Mouse (Mus musculus): ENCODE results near the gene Rora. TPM values are rescaled to one million over a fixed set of nuclear protein-coding genes. Genes with fewer than 3 reads are reported as not detected.

The Rora gene
- polyA plus RNA-seq, 1 experiment, result 24.1 TPM

DNA sequence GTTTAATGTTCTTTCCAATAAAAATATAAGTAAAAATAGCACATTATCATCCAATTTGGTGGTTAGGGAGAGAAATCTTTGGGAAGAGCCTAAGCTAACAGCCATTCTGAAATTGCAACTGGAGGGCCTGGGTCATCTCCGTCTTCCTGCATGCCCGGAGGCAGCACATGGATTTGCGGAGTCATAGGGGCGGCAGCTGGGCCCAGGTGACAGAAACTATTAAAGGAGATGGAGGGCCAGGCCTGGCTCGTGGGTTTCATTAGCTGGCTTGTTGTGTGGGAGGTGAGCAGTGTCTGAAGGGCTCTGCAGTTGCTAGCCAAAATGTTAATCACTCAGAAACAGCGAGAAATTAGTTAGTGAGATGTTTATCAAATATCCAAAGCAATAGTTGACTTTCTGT lies 590.0 kb downstream of the Rora start:
- no peaks in the 10 kb centered on the region for H3K36me3 ChIP-seq (ENCODE audit: control insufficient read depth, insufficient read depth, low read length)
- H3K27me3 ChIP-seq (ENCODE audit: control insufficient read depth, insufficient read depth, low read length), result no peaks in the 10 kb centered on the region
- H3K4me1 ChIP-seq (ENCODE audit: control insufficient read depth, insufficient read depth, low read length), result peaks cover 2% of the 10 kb centered on the region; the same call in 1 of the 2 replicates
- no peak overlapping the region for H3K27ac ChIP-seq (ENCODE audit: control insufficient read depth, insufficient read depth, low read depth, low read length)
- no peak overlapping the region for H3K4me3 ChIP-seq (ENCODE audit: control insufficient read depth, low read depth, low read length)
- TF ChIP-seq CTCF (IDR thresholded peaks at IDR 0.05; ENCODE audit: control insufficient read depth, insufficient read depth, insufficient replicate concordance, low read depth, low read length) (no peak), POLR2A (IDR thresholded peaks at IDR 0.05; ENCODE audit: control insufficient read depth, low read depth, low read length) (no peak)

GRCm38 (mm10) chr9:69246225-69246624 lies 592.6 kb downstream of the Rora start:
- H3K27ac ChIP-seq (ENCODE audit: control insufficient read depth, insufficient read depth, low read depth, low read length), result no peak overlapping the region

DNA sequence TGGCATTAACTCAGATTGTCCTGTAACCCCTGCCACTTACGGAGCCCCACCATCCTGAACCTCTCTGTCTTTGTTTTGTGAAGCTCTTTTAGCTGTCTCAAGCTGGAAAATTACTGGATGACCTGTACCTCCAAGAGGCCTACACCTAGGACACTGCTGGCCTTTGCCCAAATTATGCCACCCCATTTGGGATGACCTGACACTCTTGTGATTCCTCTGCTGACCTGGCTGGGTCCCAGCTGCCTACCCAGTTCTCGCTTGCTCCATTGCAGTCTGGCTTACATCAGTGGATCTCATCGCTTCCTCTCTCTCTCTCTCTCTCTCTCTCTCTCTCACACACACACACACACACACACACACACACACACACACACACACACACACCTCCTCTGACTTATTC lies 596.0 kb downstream of the Rora start:
- Histone ChIP-seq H3K4me3 (ENCODE audit: control insufficient read depth, low read depth, low read length) (no peak overlapping the region), H3K4me1 (ENCODE audit: control insufficient read depth, insufficient read depth, low read length) (peaks cover 2% of the 10 kb centered on the region; the same call in 1 of the 2 replicates), H3K27ac (ENCODE audit: control insufficient read depth, insufficient read depth, low read depth, low read length) (no peak overlapping the region), H3K27me3 (ENCODE audit: control insufficient read depth, insufficient read depth, low read length) (no peaks in the 10 kb centered on the region), H3K36me3 (ENCODE audit: control insufficient read depth, insufficient read depth, low read length) (no peaks in the 10 kb centered on the region)
- TF ChIP-seq CTCF (IDR thresholded peaks at IDR 0.05; ENCODE audit: control insufficient read depth, insufficient read depth, insufficient replicate concordance, low read depth, low read length) (no peak), POLR2A (IDR thresholded peaks at IDR 0.05; ENCODE audit: control insufficient read depth, low read depth, low read length) (no peak)

More at GRCm38 (mm10) chr9:69246225-69246624, 592.6 kb downstream of the Rora start:
- Histone ChIP-seq H3K4me3 (ENCODE audit: control insufficient read depth, low read depth, low read length) (no peak overlapping the region), H3K27me3 (ENCODE audit: control insufficient read depth, insufficient read depth, low read length) (no peaks in the 10 kb centered on the region), H3K36me3 (ENCODE audit: control insufficient read depth, insufficient read depth, low read length) (no peaks in the 10 kb centered on the region), H3K4me1 (ENCODE audit: control insufficient read depth, insufficient read depth, low read length) (peaks cover 2% of the 10 kb centered on the region; the same call in 1 of the 2 replicates)
- TF ChIP-seq CTCF (IDR thresholded peaks at IDR 0.05; ENCODE audit: control insufficient read depth, insufficient read depth, insufficient replicate concordance, low read depth, low read length) (no peak), POLR2A (IDR thresholded peaks at IDR 0.05; ENCODE audit: control insufficient read depth, low read depth, low read length) (no peak)

- H3K27ac ChIP-seq (ENCODE audit: control insufficient read depth, insufficient read depth, low read depth, low read length), result no peak overlapping the region
- no peaks in the 10 kb centered on the region for H3K27me3 ChIP-seq (ENCODE audit: control insufficient read depth, insufficient read depth, low read length)
- TF ChIP-seq CTCF (IDR thresholded peaks at IDR 0.05; ENCODE audit: control insufficient read depth, insufficient read depth, insufficient replicate concordance, low read depth, low read length) (no peak), POLR2A (IDR thresholded peaks at IDR 0.05; ENCODE audit: control insufficient read depth, low read depth, low read length) (no peak)
- H3K36me3 ChIP-seq (ENCODE audit: control insufficient read depth, insufficient read depth, low read length), result no peaks in the 10 kb centered on the region
- peaks cover under 1% of the 10 kb centered on the region; the same call in 1 of the 2 replicates for H3K4me1 ChIP-seq (ENCODE audit: control insufficient read depth, insufficient read depth, low read length)
- no peak overlapping the region for H3K4me3 ChIP-seq (ENCODE audit: control insufficient read depth, low read depth, low read length)
Observed at GRCm38 (mm10) chr9:69250326-69250725, 596.7 kb downstream of the Rora start.

GRCm38 (mm10) chr9:69258506-69258905 lies 604.9 kb downstream of the Rora start:
- Histone ChIP-seq H3K4me3 (ENCODE audit: control insufficient read depth, low read depth, low read length) (no peak overlapping the region), H3K27me3 (ENCODE audit: control insufficient read depth, insufficient read depth, low read length) (no peaks in the 10 kb centered on the region), H3K4me1 (ENCODE audit: control insufficient read depth, insufficient read depth, low read length) (no peaks in the 10 kb centered on the region), H3K27ac (ENCODE audit: control insufficient read depth, insufficient read depth, low read depth, low read length) (no peak overlapping the region), H3K36me3 (ENCODE audit: control insufficient read depth, insufficient read depth, low read length) (no peaks in the 10 kb centered on the region)
- TF ChIP-seq CTCF (IDR thresholded peaks at IDR 0.05; ENCODE audit: control insufficient read depth, insufficient read depth, insufficient replicate concordance, low read depth, low read length) (no peak), POLR2A (IDR thresholded peaks at IDR 0.05; ENCODE audit: control insufficient read depth, low read depth, low read length) (no peak)

- Histone ChIP-seq H3K4me3 (ENCODE audit: control insufficient read depth, low read depth, low read length) (no peak overlapping the region), H3K4me1 (ENCODE audit: control insufficient read depth, insufficient read depth, low read length) (no peaks in the 10 kb centered on the region), H3K27ac (ENCODE audit: control insufficient read depth, insufficient read depth, low read depth, low read length) (no peak overlapping the region)
Observed at GRCm38 (mm10) chr9:69259382-69259781, 605.8 kb downstream of the Rora start.

GRCm38 (mm10) chr9:69265151-69265550 lies 611.6 kb downstream of the Rora start:
- H3K36me3 ChIP-seq (ENCODE audit: control insufficient read depth, insufficient read depth, low read length), result no peaks in the 10 kb centered on the region
- H3K27ac ChIP-seq (ENCODE audit: control insufficient read depth, insufficient read depth, low read depth, low read length), result no peak overlapping the region
- no peak overlapping the region for H3K4me3 ChIP-seq (ENCODE audit: control insufficient read depth, low read depth, low read length)
- H3K4me1 ChIP-seq (ENCODE audit: control insufficient read depth, insufficient read depth, low read length), result no peaks in the 10 kb centered on the region
- TF ChIP-seq CTCF (IDR thresholded peaks at IDR 0.05; ENCODE audit: control insufficient read depth, insufficient read depth, insufficient replicate concordance, low read depth, low read length), result no peak
- no peak for TF ChIP-seq POLR2A (IDR thresholded peaks at IDR 0.05; ENCODE audit: control insufficient read depth, low read depth, low read length)
- H3K27me3 ChIP-seq (ENCODE audit: control insufficient read depth, insufficient read depth, low read length), result no peaks in the 10 kb centered on the region

More at GRCm38 (mm10) chr9:69259382-69259781, 605.8 kb downstream of the Rora start:
- TF ChIP-seq POLR2A (IDR thresholded peaks at IDR 0.05; ENCODE audit: control insufficient read depth, low read depth, low read length) (no peak), CTCF (IDR thresholded peaks at IDR 0.05; ENCODE audit: control insufficient read depth, insufficient read depth, insufficient replicate concordance, low read depth, low read length) (no peak)
- H3K27me3 ChIP-seq (ENCODE audit: control insufficient read depth, insufficient read depth, low read length), result no peaks in the 10 kb centered on the region
- H3K36me3 ChIP-seq (ENCODE audit: control insufficient read depth, insufficient read depth, low read length), result no peaks in the 10 kb centered on the region

DNA sequence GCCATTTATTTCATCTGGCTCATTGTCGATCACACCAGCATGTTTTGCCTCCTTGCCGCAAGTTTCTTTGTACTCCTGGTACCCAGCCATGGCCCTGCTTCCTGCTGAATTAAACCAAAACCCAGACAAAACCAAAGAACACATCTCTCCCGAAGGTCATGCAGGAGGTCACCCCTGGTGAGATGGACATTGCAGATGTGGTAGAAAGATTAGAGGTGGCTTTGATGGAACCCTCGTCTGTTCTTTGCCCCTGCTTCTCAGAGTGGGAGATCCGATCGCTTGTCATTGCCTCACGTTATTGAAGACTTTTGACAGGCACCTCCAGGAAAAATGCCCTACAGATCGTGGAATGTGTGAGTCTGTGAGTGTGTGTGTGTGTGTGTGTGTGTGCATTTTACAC lies 616.8 kb downstream of the Rora start:
- TF ChIP-seq CTCF (IDR thresholded peaks at IDR 0.05; ENCODE audit: control insufficient read depth, insufficient read depth, insufficient replicate concordance, low read depth, low read length) (no peak), POLR2A (IDR thresholded peaks at IDR 0.05; ENCODE audit: control insufficient read depth, low read depth, low read length) (no peak)

More for the DNA sequence above, 616.8 kb downstream of the Rora start:
- Histone ChIP-seq H3K27ac (ENCODE audit: control insufficient read depth, insufficient read depth, low read depth, low read length) (no peak overlapping the region), H3K4me3 (ENCODE audit: control insufficient read depth, low read depth, low read length) (no peak overlapping the region), H3K27me3 (ENCODE audit: control insufficient read depth, insufficient read depth, low read length) (no peaks in the 10 kb centered on the region), H3K36me3 (ENCODE audit: control insufficient read depth, insufficient read depth, low read length) (no peaks in the 10 kb centered on the region), H3K4me1 (ENCODE audit: control insufficient read depth, insufficient read depth, low read length) (no peaks in the 10 kb centered on the region)
